Mouse (Mus musculus): ENCODE measurements at regions not wholly inside any gene's neighbourhood (a gene's known extent, or its start where the extent isn't known, plus 50 kb on each side); places are given as distances from the start of the nearest gene placed in this dataset.

GRCm38 (mm10) chr15:30029257-30029899 is 143.0 kb upstream of the Ctnnd2 start:
- in situ Hi-C loops (cut with MboI, MseI) = no loop called here

- in situ Hi-C loops (cut with MboI, MseI) = loop anchor here in 1 of 2 experiments (5.0 to 10.0 kb wide), 2 partner anchors 88 to 1239 kb away; no protein-coding TSS in a partner anchor
These were observed 137.0 kb upstream of the Ctnnd2 start for GRCm38 (mm10) chr15:30035367-30035766.

GRCm38 (mm10) chr15:30050851-30051250 is 121.5 kb upstream of the Ctnnd2 start:
- in situ Hi-C loops (cut with MboI, MseI) = no loop called here

- in situ Hi-C loops (cut with MboI, MseI) = no loop called here
These were observed 112.6 kb upstream of the Ctnnd2 start for GRCm38 (mm10) chr15:30059808-30060207.

GRCm38 (mm10) chr15:30060505-30061342 is 111.7 kb upstream of the Ctnnd2 start:
- in situ Hi-C loops (cut with MboI, MseI) = no loop called here

DNA sequence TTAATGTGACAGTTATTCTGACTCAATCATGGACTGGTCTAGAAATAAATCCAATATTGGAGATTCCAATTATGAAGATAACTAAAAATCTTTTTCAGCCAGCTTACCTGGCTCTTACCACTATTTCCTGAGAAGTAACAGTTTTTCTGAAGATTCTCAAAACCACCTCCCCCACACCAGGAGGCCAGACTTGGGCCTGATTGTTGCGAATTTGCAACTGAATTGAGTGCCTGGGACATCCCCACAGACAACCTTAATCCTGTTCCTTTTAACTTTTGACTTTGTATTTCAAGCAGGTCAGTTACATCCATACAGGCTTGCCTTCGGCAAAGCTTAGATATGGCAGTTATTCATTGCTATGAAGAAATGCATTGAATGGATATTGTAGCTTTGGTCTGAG is 100.7 kb upstream of the Ctnnd2 start:
- in situ Hi-C loops (cut with MboI, MseI) = no loop called here

DNA sequence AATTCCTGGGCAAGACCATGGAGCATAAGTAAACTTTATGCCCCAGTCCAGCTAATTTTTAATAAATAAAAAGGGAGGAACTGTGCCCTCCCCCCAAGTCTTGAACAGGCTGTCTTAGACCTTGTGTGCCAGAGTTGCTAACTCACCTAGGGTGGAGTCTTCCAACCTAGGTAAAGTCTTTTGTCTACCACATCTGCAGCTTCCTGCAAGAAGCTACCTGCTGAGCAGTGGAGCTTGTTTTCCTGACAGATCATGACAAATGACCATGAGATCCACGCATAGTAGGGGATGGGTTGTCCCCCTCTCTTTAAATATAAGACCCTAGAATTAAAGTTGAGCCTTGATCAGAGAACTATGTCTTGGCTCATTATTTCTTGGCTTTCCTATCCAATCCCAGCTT is 100.1 kb upstream of the Ctnnd2 start:
- in situ Hi-C loops (cut with MboI, MseI) = no loop called here

GRCm38 (mm10) chr15:30087120-30087519 is 85.3 kb upstream of the Ctnnd2 start:
- in situ Hi-C loops (cut with MboI, MseI) = no loop called here

- in situ Hi-C loops (cut with MboI, MseI) = no loop called here
These were observed 50.3 kb upstream of the Ctnnd2 start for GRCm38 (mm10) chr15:30122061-30122460.

All from T-helper 17 cell (primary cell).